Mouse (Mus musculus): ENCODE measurements at regions not wholly inside any gene's neighbourhood (a gene's known extent, or its start where the extent isn't known, plus 50 kb on each side); places are given as distances from the start of the nearest gene placed in this dataset.

GRCm38 (mm10) chr10:98309667-98310066 lies 583.1 kb upstream of the C030005K15Rik start:
- TF ChIP-seq CTCF (IDR thresholded peaks at IDR 0.05; ENCODE audit: low read depth) (no peak), EP300 (IDR thresholded peaks at IDR 0.05; ENCODE audit: low read depth) (no peak)

Measured in liver, postnatal 0 days (tissue).